Mouse (Mus musculus) forebrain, embryonic 13.5 days (tissue): Measurements from ENCODE around the gene E2f6. TPM values are rescaled to one million over a fixed set of nuclear protein-coding genes. Genes with fewer than 3 reads are reported as not detected.

Experiments used
- ATAC-seq: fragments of 200-750 bp; cut with Nextera tagmentation; 2 replicates; pipeline ENCODE4 v1.8.0; 2017
- H3K27ac ChIP-seq: fragments of 300-500 bp; sonication (generic); 2 replicates; pipeline ENCODE4 v1.5.1; 2015; ENCODE audit warnings: inconsistent platforms, mild to moderate bottlenecking, moderate library complexity
- H3K27me3 ChIP-seq: fragments of 300-500 bp; sonication (generic); 2 replicates; pipeline ENCODE4 v1.6.1; 2015; ENCODE audit warnings: mild to moderate bottlenecking, inconsistent platforms
- H3K36me3 ChIP-seq: fragments of 300-500 bp; sonication (generic); 2 replicates; pipeline ENCODE4 v1.6.1; 2015; ENCODE audit warnings: mild to moderate bottlenecking, inconsistent platforms; ENCODE audit not compliant: poor library complexity, severe bottlenecking
- H3K4me1 ChIP-seq: fragments of 300-500 bp; sonication (generic); 2 replicates; pipeline ENCODE4 v1.6.1; 2015; ENCODE audit warnings: inconsistent platforms
- H3K4me2 ChIP-seq: fragments of 300-500 bp; sonication (generic); 2 replicates; pipeline ENCODE4 v1.6.1; 2015; ENCODE audit warnings: inconsistent platforms, mild to moderate bottlenecking, moderate library complexity
- H3K4me3 ChIP-seq: fragments of 300-500 bp; sonication (generic); 2 replicates; pipeline ENCODE4 v1.5.1; 2015; ENCODE audit warnings: mild to moderate bottlenecking, inconsistent platforms
- H3K9ac ChIP-seq: fragments of 300-500 bp; sonication (generic); 2 replicates; pipeline ENCODE4 v1.6.1; 2015; ENCODE audit warnings: mild to moderate bottlenecking, inconsistent platforms
- H3K9me3 ChIP-seq: fragments of 300-500 bp; sonication (generic); replicated peaks from 2 replicates; pipeline ENCODE4 v1.6.1; 2016; ENCODE audit warnings: inconsistent platforms
- WGBS: fragments of 180-500 bp; shearing (Covaris S2); methylation state at CpG from one replicate; pipeline ENCODE4 v1.1.7; 2015; 5-methylcytosine and 5-hydroxymethylcytosine counted together
- polyA plus RNA-seq: library from polyadenylated mRNA; unstranded; fragments of >200 nt; fragmentation: Nextera tagmentation; extraction: Ambion mirVana; gene quantifications from 2 replicates; pipeline ENCODE4 v1.2.1, GENCODE M21; 2015

E2f6 gene
- polyA plus RNA-seq, 1 experiment from 2014 or later = 43.3 TPM

GRCm38 (mm10) chr12:16780320-16780719 is 30.4 kb upstream of the E2f6 start:
- no peak overlapping the region for H3K4me3 ChIP-seq
- H3K9ac ChIP-seq = no peak overlapping the region
- no peak overlapping the region for H3K4me2 ChIP-seq
- no peaks in the 10 kb centered on the region for H3K36me3 ChIP-seq
- 62% methylated on average over 3 of the region's 3 CpGs for WGBS
- H3K27ac ChIP-seq = no peak overlapping the region
- ATAC-seq = no peak
- no peaks in the 10 kb centered on the region for H3K4me1 ChIP-seq
- no peaks in the 10 kb centered on the region for H3K27me3 ChIP-seq
- no peaks in the 10 kb centered on the region for H3K9me3 ChIP-seq

DNA sequence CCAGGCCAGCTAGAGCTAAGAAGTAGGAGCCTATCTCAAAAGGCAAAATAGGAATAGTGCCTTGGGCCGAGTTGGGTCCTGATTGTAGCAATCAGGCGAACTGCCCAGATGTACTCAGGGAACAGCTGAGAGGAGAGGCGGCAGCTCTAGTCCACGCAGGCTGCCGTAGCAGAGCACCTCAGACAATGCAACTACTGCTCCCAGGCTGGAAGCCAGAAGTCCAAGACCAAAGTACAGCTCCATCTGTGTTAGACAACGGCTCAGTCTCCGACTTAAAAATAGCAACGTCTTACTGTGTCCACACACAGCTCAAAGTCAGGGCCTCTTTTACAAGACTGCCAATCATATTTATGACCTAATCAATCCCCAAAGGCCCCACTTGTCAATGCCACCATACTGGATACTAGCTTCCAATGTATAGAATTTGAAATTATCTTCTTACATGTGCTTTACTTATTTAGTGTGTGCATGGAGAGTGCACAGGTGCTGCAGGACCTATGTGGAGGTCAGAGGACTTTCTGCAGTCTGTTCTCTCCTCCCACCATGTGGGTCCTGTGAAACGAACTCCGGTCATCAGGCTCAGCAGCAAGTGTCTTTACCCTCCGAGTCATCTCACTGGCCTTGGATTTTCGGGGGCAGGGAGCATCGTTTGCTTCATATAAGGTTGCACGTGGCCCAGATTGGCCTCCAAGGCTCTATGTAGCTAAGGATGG is 29.6 kb upstream of the E2f6 start:
- 92% methylated on average over 14 of the region's 14 CpGs for WGBS
- no peaks in the 10 kb centered on the region for H3K27me3 ChIP-seq
- H3K9me3 ChIP-seq = no peaks in the 10 kb centered on the region
- no peak overlapping the region for H3K9ac ChIP-seq
- ATAC-seq = no peak
- no peaks in the 10 kb centered on the region for H3K36me3 ChIP-seq
- no peaks in the 10 kb centered on the region for H3K4me1 ChIP-seq
- no peak overlapping the region for H3K27ac ChIP-seq
- H3K4me3 ChIP-seq = no peak overlapping the region
- H3K4me2 ChIP-seq = no peak overlapping the region

GRCm38 (mm10) chr12:16788600-16788999 is 22.2 kb upstream of the E2f6 start:
- H3K4me1 ChIP-seq = peaks cover 4% of the 10 kb centered on the region; the same call in 1 of the 2 replicates
- H3K27ac ChIP-seq = no peak overlapping the region
- H3K9ac ChIP-seq = no peak overlapping the region
- no peak for ATAC-seq
- H3K4me3 ChIP-seq = no peak overlapping the region
- WGBS = 48% methylated on average over 2 of the region's 2 CpGs
- H3K27me3 ChIP-seq = no peaks in the 10 kb centered on the region
- no peak overlapping the region for H3K4me2 ChIP-seq
- H3K36me3 ChIP-seq = no peaks in the 10 kb centered on the region
- H3K9me3 ChIP-seq = no peaks in the 10 kb centered on the region

GRCm38 (mm10) chr12:16789199-16789598 is 21.6 kb upstream of the E2f6 start:
- Histone ChIP-seq H3K4me3 (no peak overlapping the region), H3K27me3 (no peaks in the 10 kb centered on the region), H3K4me1 (peaks cover 4% of the 10 kb centered on the region; the same call in 1 of the 2 replicates), H3K27ac (no peak overlapping the region), H3K36me3 (no peaks in the 10 kb centered on the region), H3K9me3 (no peaks in the 10 kb centered on the region), H3K4me2 (no peak overlapping the region), H3K9ac (no peak overlapping the region)
- ATAC-seq = no peak
- WGBS = 44% methylated on average over 1 of the region's 1 CpGs

GRCm38 (mm10) chr12:16789756-16790155 is 21.0 kb upstream of the E2f6 start:
- Histone ChIP-seq H3K4me1 (peaks cover 4% of the 10 kb centered on the region; the same call in 1 of the 2 replicates), H3K9ac (no peak overlapping the region), H3K4me2 (no peak overlapping the region), H3K9me3 (no peaks in the 10 kb centered on the region), H3K27ac (no peak overlapping the region), H3K27me3 (no peaks in the 10 kb centered on the region), H3K4me3 (no peak overlapping the region), H3K36me3 (no peaks in the 10 kb centered on the region)
- ATAC-seq = no peak
- 6% methylated on average over 4 of the region's 4 CpGs for WGBS

DNA sequence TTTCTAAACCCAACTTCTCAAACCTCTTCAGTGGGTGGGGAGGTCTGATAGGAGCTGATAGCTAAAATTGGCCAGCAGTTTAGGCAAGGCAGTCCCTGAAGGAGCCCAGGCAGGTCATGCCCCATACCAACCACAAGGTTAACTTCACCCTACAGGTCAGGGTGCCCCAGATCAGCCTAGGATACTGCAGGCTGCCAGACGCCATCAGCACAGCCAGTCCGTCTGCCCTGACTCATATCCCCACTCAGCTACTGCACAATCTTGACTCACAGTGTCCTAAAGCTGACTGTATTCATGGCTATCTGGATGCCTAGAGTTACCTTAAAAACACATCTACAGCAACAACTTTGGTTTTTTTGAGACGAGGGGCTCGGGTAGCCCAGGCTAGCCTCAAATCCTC is 20.3 kb upstream of the E2f6 start:
- peaks cover 4% of the 10 kb centered on the region; the same call in 1 of the 2 replicates for H3K4me1 ChIP-seq
- ATAC-seq = no peak
- H3K9me3 ChIP-seq = no peaks in the 10 kb centered on the region
- no peaks in the 10 kb centered on the region for H3K27me3 ChIP-seq
- no peak overlapping the region for H3K27ac ChIP-seq
- no peak overlapping the region for H3K4me2 ChIP-seq
- 45% methylated on average over 4 of the region's 4 CpGs for WGBS
- no peak overlapping the region for H3K9ac ChIP-seq
- no peak overlapping the region for H3K4me3 ChIP-seq
- H3K36me3 ChIP-seq = no peaks in the 10 kb centered on the region

DNA sequence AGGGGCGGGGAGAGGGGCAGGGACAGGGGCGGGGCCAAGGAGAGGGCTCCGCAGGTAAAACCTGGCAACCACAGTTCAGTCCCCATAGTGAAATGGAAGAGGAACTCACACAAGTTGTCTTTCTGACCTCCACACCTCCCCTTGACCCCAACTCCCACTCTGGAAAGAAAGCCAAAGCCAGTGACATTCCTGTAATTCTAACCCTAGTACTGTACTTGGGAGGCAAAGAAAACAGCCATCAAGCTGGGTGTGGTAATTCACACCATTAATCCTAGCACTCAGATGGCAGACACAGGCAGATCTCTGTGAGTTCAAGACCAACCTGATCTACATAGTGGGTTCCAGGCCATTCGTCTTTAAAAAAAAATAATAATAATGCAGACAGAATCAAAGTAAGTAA is 17.4 kb upstream of the E2f6 start:
- no peak overlapping the region for H3K4me3 ChIP-seq
- no peak overlapping the region for H3K27ac ChIP-seq
- H3K36me3 ChIP-seq = no peaks in the 10 kb centered on the region
- no peak overlapping the region for H3K4me2 ChIP-seq
- peaks cover under 1% of the 10 kb centered on the region; the same call in 1 of the 2 replicates for H3K27me3 ChIP-seq
- H3K9me3 ChIP-seq = no peaks in the 10 kb centered on the region
- peaks cover 4% of the 10 kb centered on the region; the same call in 1 of the 2 replicates for H3K4me1 ChIP-seq
- no peak overlapping the region for H3K9ac ChIP-seq
- 86% methylated on average over 4 of the region's 4 CpGs for WGBS
- no peak for ATAC-seq

DNA sequence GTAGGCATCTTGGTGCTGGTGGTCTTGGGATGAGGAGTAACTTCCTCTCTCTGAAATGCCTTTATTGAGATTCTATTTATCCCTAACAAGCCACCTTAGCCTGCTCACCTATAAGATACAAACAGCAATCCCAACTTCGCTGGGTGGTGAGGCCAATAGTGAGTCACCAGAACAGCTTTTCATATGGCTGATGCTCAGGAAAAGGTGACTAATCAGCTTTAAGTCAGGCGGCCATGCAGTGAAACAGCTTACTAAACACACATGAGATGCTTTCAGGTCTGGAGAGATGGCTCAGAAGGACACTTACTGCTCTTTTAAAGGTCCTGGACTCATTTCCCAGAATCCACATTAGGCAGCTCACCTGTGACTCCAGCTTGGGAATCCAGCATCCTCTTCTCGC is 15.0 kb upstream of the E2f6 start:
- Histone ChIP-seq H3K9ac (no peak overlapping the region), H3K4me1 (peaks cover 9% of the 10 kb centered on the region), H3K4me2 (no peak overlapping the region), H3K4me3 (no peak overlapping the region), H3K36me3 (no peaks in the 10 kb centered on the region), H3K27me3 (peaks cover 19% of the 10 kb centered on the region), H3K27ac (no peak overlapping the region), H3K9me3 (no peaks in the 10 kb centered on the region)
- WGBS = 92% methylated on average over 3 of the region's 3 CpGs
- ATAC-seq = no peak

DNA sequence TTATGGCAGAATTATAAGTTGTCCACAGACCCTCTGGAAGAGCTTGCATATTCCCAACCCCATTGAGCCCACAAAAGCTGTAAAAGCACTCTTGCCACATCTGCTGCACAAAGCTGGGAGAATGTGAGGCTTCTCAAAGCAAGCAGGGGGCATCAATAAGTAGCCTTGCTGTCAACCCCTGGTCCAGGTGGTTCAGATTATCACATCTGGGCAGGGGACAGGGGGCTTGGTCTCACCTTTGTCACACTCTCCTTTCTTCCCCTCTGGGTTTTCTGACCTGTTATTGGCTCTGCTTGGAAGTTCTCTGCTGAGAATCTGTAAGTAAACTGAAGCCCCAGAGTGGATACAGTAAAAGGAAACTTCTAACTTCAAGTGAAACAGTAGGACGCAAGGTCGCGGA is 11.9 kb upstream of the E2f6 start:
- Histone ChIP-seq H3K9me3 (no peaks in the 10 kb centered on the region), H3K4me3 (no peak overlapping the region), H3K4me1 (peaks cover 20% of the 10 kb centered on the region), H3K9ac (no peak overlapping the region), H3K27me3 (peaks cover 41% of the 10 kb centered on the region), H3K4me2 (no peak overlapping the region), H3K36me3 (no peaks in the 10 kb centered on the region), H3K27ac (no peak overlapping the region)
- WGBS = 59% methylated on average over 3 of the region's 3 CpGs
- no peak for ATAC-seq

- Histone ChIP-seq H3K27ac (no peak overlapping the region), H3K4me3 (peak overlapping the region; percentile 55), H3K27me3 (peaks cover 49% of the 10 kb centered on the region), H3K4me2 (peak overlapping the region; percentile 93), H3K36me3 (no peaks in the 10 kb centered on the region), H3K9ac (peak overlapping the region; percentile 69), H3K9me3 (no peaks in the 10 kb centered on the region), H3K4me1 (peaks cover 28% of the 10 kb centered on the region)
- ATAC-seq = peak; percentile 22; the same call in 1 of the 2 replicates
- WGBS = 6% methylated on average over 4 of the region's 6 CpGs
Measured at GRCm38 (mm10) chr12:16799928-16800258, 10.9 kb upstream of the E2f6 start.

DNA sequence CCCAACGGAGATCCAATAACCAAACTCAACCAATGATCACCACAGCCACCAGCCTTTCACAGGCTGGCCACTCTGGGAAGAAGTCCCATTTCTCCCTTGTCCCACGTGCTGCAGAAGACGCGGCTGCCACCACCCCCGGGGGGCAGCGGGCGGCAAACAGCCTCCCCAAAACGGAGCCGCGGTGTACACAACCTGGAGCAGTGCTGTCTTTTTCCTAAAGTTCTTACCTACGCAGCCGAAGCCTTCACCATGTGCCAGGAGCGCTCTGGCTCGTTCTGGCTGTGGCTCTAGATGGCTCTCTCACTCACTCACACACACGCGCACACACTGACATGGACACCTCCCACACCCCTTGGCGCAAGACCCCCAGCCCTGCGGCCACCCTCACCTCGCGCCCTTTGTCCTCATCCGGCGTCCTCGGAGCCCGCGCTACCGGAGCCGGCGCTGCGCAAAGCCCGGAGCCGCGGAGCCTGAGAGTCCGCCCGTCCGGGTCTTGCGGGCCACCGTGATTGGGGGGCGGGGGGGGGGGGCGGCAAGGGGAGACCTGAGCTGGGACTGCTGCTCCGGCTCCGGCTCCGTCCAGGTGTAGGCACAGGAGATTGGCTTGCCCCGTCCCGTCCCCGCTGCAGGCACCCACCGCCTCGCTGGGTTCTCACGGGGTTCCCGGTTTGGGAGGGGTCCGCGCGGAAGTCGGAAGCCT is 10.4 kb upstream of the E2f6 start, which contains the start of gene Greb1:
TSS of gene Greb1 (minus strand) at position 628 of the 700 bp plus-strand sequence.
- H3K9me3 ChIP-seq = no peaks in the 10 kb centered on the region
- H3K4me3 ChIP-seq = peak within 1 kb of the TSS; percentile 55
- peak; percentile 60 for ATAC-seq
- H3K4me2 ChIP-seq = peak within 1 kb of the TSS; percentile 93
- WGBS = under 1% methylated on average over 50 of the region's 53 CpGs
- peaks cover 51% of the 10 kb centered on the region for H3K27me3 ChIP-seq
- H3K4me1 ChIP-seq = peaks cover 28% of the 10 kb centered on the region
- H3K9ac ChIP-seq = peak within 1 kb of the TSS; percentile 69
- no peaks in the 10 kb centered on the region for H3K36me3 ChIP-seq
- no peak within 1 kb of the TSS for H3K27ac ChIP-seq

- H3K9ac ChIP-seq = peak overlapping the region; percentile 69
- ATAC-seq = peak; percentile 43
- peaks cover 56% of the 10 kb centered on the region for H3K27me3 ChIP-seq
- peak overlapping the region; percentile 55 for H3K4me3 ChIP-seq
- H3K27ac ChIP-seq = no peak overlapping the region
- no peaks in the 10 kb centered on the region for H3K9me3 ChIP-seq
- peak overlapping the region; percentile 93 for H3K4me2 ChIP-seq
- peaks cover 28% of the 10 kb centered on the region for H3K4me1 ChIP-seq
- no peaks in the 10 kb centered on the region for H3K36me3 ChIP-seq
- 0% methylated on average over 12 of the region's 12 CpGs for WGBS
Measured at GRCm38 (mm10) chr12:16800959-16801315, 9.8 kb upstream of the E2f6 start.
